Mouse (Mus musculus): ENCODE measurements around the gene Hist1h4c. TPM values are rescaled to one million over a fixed set of nuclear protein-coding genes. Genes with fewer than 3 reads are reported as not detected.
"Not testable (repeated sequence)": the region's sequence is repeated elsewhere in the genome, so short reads cannot be mapped to it uniquely, and the experiment has no call there.

Hist1h4c gene
- polyA plus RNA-seq, 1 experiment from 2014 or later: 6.1 TPM

- H3K9ac ChIP-seq; H3K4me2 ChIP-seq; H3K4me3 ChIP-seq (replicated peaks); ATAC-seq (ENCODE audit: insufficient read depth, low FRiP score, low read depth); H3K9me3 ChIP-seq; H3K36me3 ChIP-seq; H3K27me3 ChIP-seq (replicated peaks); H3K4me1 ChIP-seq; H3K27ac ChIP-seq: not testable (repeated sequence)
- WGBS: 75% methylated on average over 2 of the region's 2 CpGs
Observed at GRCm38 (mm10) chr13:23702801-23703200, 4.5 kb upstream of the Hist1h4c start.

- H3K9ac ChIP-seq: no peak overlapping the region
- no peak overlapping the region for H3K4me2 ChIP-seq
- H3K9me3 ChIP-seq: no peaks in the 10 kb centered on the region
- H3K4me1 ChIP-seq: peaks cover 4% of the 10 kb centered on the region; the same call in 1 of the 2 replicates
- no peaks in the 10 kb centered on the region for H3K36me3 ChIP-seq
- WGBS: 73% methylated on average over 4 of the region's 4 CpGs
- no peak overlapping the region for H3K4me3 ChIP-seq (replicated peaks)
- no peak overlapping the region for H3K27ac ChIP-seq
- H3K27me3 ChIP-seq (replicated peaks): no peaks in the 10 kb centered on the region
- ATAC-seq (ENCODE audit: insufficient read depth, low FRiP score, low read depth): no peak
Observed at GRCm38 (mm10) chr13:23702220-23702619, 4.0 kb upstream of the Hist1h4c start.

- Histone ChIP-seq H3K36me3 (no peaks in the 10 kb centered on the region), H3K9me3 (no peaks in the 10 kb centered on the region), H3K27ac (no peak overlapping the region), H3K27me3 (replicated peaks) (no peaks in the 10 kb centered on the region), H3K4me3 (replicated peaks) (no peak overlapping the region), H3K4me1 (peaks cover 4% of the 10 kb centered on the region; the same call in 1 of the 2 replicates), H3K9ac (no peak overlapping the region), H3K4me2 (no peak overlapping the region)
- WGBS: 24% methylated on average over 8 of the region's 8 CpGs
- ATAC-seq (ENCODE audit: insufficient read depth, low FRiP score, low read depth): peak; percentile 50
Observed at GRCm38 (mm10) chr13:23700786-23701520, 2.7 kb upstream of the Hist1h4c start.

GRCm38 (mm10) chr13:23699767-23700166 is 1.5 kb upstream of the Hist1h4c start:
- peaks cover 4% of the 10 kb centered on the region; the same call in 1 of the 2 replicates for H3K4me1 ChIP-seq
- no peaks in the 10 kb centered on the region for H3K27me3 ChIP-seq (replicated peaks)
- no peak overlapping the region for H3K4me3 ChIP-seq (replicated peaks)
- no peak for ATAC-seq (ENCODE audit: insufficient read depth, low FRiP score, low read depth)
- 58% methylated on average over 3 of the region's 3 CpGs for WGBS
- no peak overlapping the region for H3K9ac ChIP-seq
- H3K27ac ChIP-seq: no peak overlapping the region
- no peaks in the 10 kb centered on the region for H3K36me3 ChIP-seq
- H3K4me2 ChIP-seq: no peak overlapping the region
- H3K9me3 ChIP-seq: no peaks in the 10 kb centered on the region

GRCm38 (mm10) chr13:23698996-23699395 is 742 bp upstream of the Hist1h4c start:
- peak overlapping the region; percentile 49 for H3K4me2 ChIP-seq
- WGBS: 59% methylated on average over 6 of the region's 6 CpGs
- no peaks in the 10 kb centered on the region for H3K36me3 ChIP-seq
- ATAC-seq (ENCODE audit: insufficient read depth, low FRiP score, low read depth): no peak
- H3K27ac ChIP-seq: peak overlapping the region; percentile 87
- H3K9ac ChIP-seq: no peak overlapping the region
- peaks cover 4% of the 10 kb centered on the region; the same call in 1 of the 2 replicates for H3K4me1 ChIP-seq
- no peak overlapping the region; the same call in 1 of the 2 replicates for H3K4me3 ChIP-seq (replicated peaks)
- no peaks in the 10 kb centered on the region for H3K27me3 ChIP-seq (replicated peaks)
- no peaks in the 10 kb centered on the region for H3K9me3 ChIP-seq

GRCm38 (mm10) chr13:23697491-23698299 is 559 bp downstream of the Hist1h4c start:
- Histone ChIP-seq H3K9me3 (no peaks in the 10 kb centered on the region), H3K4me1 (peaks cover 4% of the 10 kb centered on the region; the same call in 1 of the 2 replicates), H3K9ac (peak overlapping the region; percentile 6; the same call in 1 of the 2 replicates), H3K27me3 (replicated peaks) (no peaks in the 10 kb centered on the region), H3K4me2 (peak overlapping the region; percentile 55), H3K36me3 (no peaks in the 10 kb centered on the region), H3K27ac (peak overlapping the region; percentile 94), H3K4me3 (replicated peaks) (peak overlapping the region; percentile 45)
- WGBS: 1% methylated on average over 26 of the region's 32 CpGs
- peak; percentile 40 for ATAC-seq (ENCODE audit: insufficient read depth, low FRiP score, low read depth)

- Histone ChIP-seq H3K4me2 (no peak overlapping the region), H3K9ac (no peak overlapping the region), H3K36me3 (no peaks in the 10 kb centered on the region), H3K27ac (no peak overlapping the region), H3K4me1 (peaks cover 3% of the 10 kb centered on the region; the same call in 1 of the 2 replicates), H3K27me3 (replicated peaks) (no peaks in the 10 kb centered on the region), H3K9me3 (no peaks in the 10 kb centered on the region), H3K4me3 (replicated peaks) (no peak overlapping the region)
- no peak for ATAC-seq (ENCODE audit: insufficient read depth, low FRiP score, low read depth)
- 60% methylated on average over 15 of the region's 15 CpGs for WGBS
Observed at GRCm38 (mm10) chr13:23696061-23696474, 2.2 kb downstream of the Hist1h4c start.

GRCm38 (mm10) chr13:23695514-23695913 is 2.7 kb downstream of the Hist1h4c start, which contains the start of gene Hist1h1t:
Gene Hist1h1t, plus strand, starts transcription at chr13:23695814.
- Histone ChIP-seq H3K4me1 (no peaks in the 10 kb centered on the region), H3K4me3 (replicated peaks) (no peak within 1 kb of the TSS), H3K9ac (no peak within 1 kb of the TSS), H3K4me2 (no peak within 1 kb of the TSS), H3K9me3 (no peaks in the 10 kb centered on the region), H3K27ac (no peak within 1 kb of the TSS), H3K36me3 (no peaks in the 10 kb centered on the region), H3K27me3 (replicated peaks) (no peaks in the 10 kb centered on the region)
- no peak for ATAC-seq (ENCODE audit: insufficient read depth, low FRiP score, low read depth)
- 46% methylated on average over 13 of the region's 13 CpGs for WGBS

GRCm38 (mm10) chr13:23694956-23695355 is 3.3 kb downstream of the Hist1h4c start:
- no peak overlapping the region for H3K9ac ChIP-seq
- 95% methylated on average over 9 of the region's 9 CpGs for WGBS
- no peak overlapping the region for H3K27ac ChIP-seq
- ATAC-seq (ENCODE audit: insufficient read depth, low FRiP score, low read depth): no peak
- H3K4me2 ChIP-seq: no peak overlapping the region
- H3K9me3 ChIP-seq: no peaks in the 10 kb centered on the region
- H3K4me1 ChIP-seq: no peaks in the 10 kb centered on the region
- no peak overlapping the region for H3K4me3 ChIP-seq (replicated peaks)
- no peaks in the 10 kb centered on the region for H3K36me3 ChIP-seq
- no peaks in the 10 kb centered on the region for H3K27me3 ChIP-seq (replicated peaks)

- Histone ChIP-seq H3K36me3 (no peaks in the 10 kb centered on the region), H3K27me3 (replicated peaks) (no peaks in the 10 kb centered on the region), H3K4me1 (no peaks in the 10 kb centered on the region), H3K4me2 (no peak overlapping the region), H3K9ac (no peak overlapping the region), H3K27ac (no peak overlapping the region), H3K4me3 (replicated peaks) (no peak overlapping the region), H3K9me3 (no peaks in the 10 kb centered on the region)
- 75% methylated on average over 6 of the region's 6 CpGs for WGBS
- no peak for ATAC-seq (ENCODE audit: insufficient read depth, low FRiP score, low read depth)
Observed at GRCm38 (mm10) chr13:23693856-23694440, 4.3 kb downstream of the Hist1h4c start.

- no peaks in the 10 kb centered on the region for H3K27me3 ChIP-seq (replicated peaks)
- ATAC-seq (ENCODE audit: insufficient read depth, low FRiP score, low read depth): no peak
Observed at GRCm38 (mm10) chr13:23689459-23689858, 8.8 kb downstream of the Hist1h4c start.

GRCm38 (mm10) chr13:23688956-23689355 is 9.3 kb downstream of the Hist1h4c start:
- H3K9me3 ChIP-seq: no peaks in the 10 kb centered on the region
- no peak overlapping the region for H3K4me3 ChIP-seq (replicated peaks)
- no peak overlapping the region for H3K4me2 ChIP-seq
- no peaks in the 10 kb centered on the region for H3K4me1 ChIP-seq
- no peak for ATAC-seq (ENCODE audit: insufficient read depth, low FRiP score, low read depth)
- no peak overlapping the region for H3K9ac ChIP-seq
- H3K27ac ChIP-seq: no peak overlapping the region
- 89% methylated on average over 2 of the region's 2 CpGs for WGBS
- no peaks in the 10 kb centered on the region for H3K36me3 ChIP-seq
- H3K27me3 ChIP-seq (replicated peaks): no peaks in the 10 kb centered on the region

More at GRCm38 (mm10) chr13:23689459-23689858, 8.8 kb downstream of the Hist1h4c start:
- Histone ChIP-seq H3K9ac (no peak overlapping the region), H3K4me1 (no peaks in the 10 kb centered on the region), H3K9me3 (no peaks in the 10 kb centered on the region), H3K36me3 (no peaks in the 10 kb centered on the region), H3K27ac (no peak overlapping the region), H3K4me3 (replicated peaks) (no peak overlapping the region), H3K4me2 (no peak overlapping the region)
- WGBS: 69% methylated on average over 2 of the region's 2 CpGs

All from stomach, embryonic 15.5 days (tissue).